Mouse (Mus musculus) embryonic facial prominence, embryonic 14.5 days (tissue): ENCODE measurements at regions not wholly inside any gene's neighbourhood (a gene's known extent, or its start where the extent isn't known, plus 50 kb on each side); places are given as distances from the start of the nearest gene placed in this dataset.

Experiments used
- ATAC-seq: fragments of 200-750 bp; cut with Nextera tagmentation; 2 replicates; pipeline ENCODE4 v1.8.0; 2017; ENCODE audit warnings: low read depth, moderate number of reproducible peaks, moderate TSS enrichment
- DNase-seq: peaks from one replicate; pipeline ENCODE4 v3.0.0-alpha.2; 2015; ENCODE audit warnings: low spot score
- H3K27ac ChIP-seq: fragments of 300-500 bp; sonication (generic); replicated peaks from 2 replicates; pipeline ENCODE4 v1.5.1; 2014; ENCODE audit warnings: low read depth, mild to moderate bottlenecking, low read length, moderate library complexity
- H3K27me3 ChIP-seq: fragments of 300-500 bp; sonication (generic); replicated peaks from 2 replicates; pipeline ENCODE4 v1.6.1; 2014; ENCODE audit warnings: low read length; ENCODE audit not compliant: control insufficient read depth, insufficient read depth
- H3K36me3 ChIP-seq: fragments of 300-500 bp; sonication (generic); 2 replicates; pipeline ENCODE4 v1.6.1; 2014; ENCODE audit warnings: low read length, mixed read lengths; ENCODE audit not compliant: control insufficient read depth, insufficient read depth
- H3K4me1 ChIP-seq: fragments of 300-500 bp; sonication (generic); 2 replicates; pipeline ENCODE4 v1.6.1; 2014; ENCODE audit warnings: antibody characterized with exemption, low read length; ENCODE audit not compliant: control insufficient read depth, insufficient read depth
- H3K4me2 ChIP-seq: fragments of 300-500 bp; sonication (generic); 2 replicates; pipeline ENCODE4 v1.6.1; 2014; ENCODE audit warnings: low read depth, mild to moderate bottlenecking, low read length, moderate library complexity, mixed read lengths
- H3K4me3 ChIP-seq: fragments of 300-500 bp; sonication (generic); 2 replicates; pipeline ENCODE4 v1.5.1; 2014; ENCODE audit warnings: low read depth, mild to moderate bottlenecking, low read length
- H3K9ac ChIP-seq: fragments of 300-500 bp; sonication (generic); 2 replicates; pipeline ENCODE4 v1.6.1; 2014; ENCODE audit warnings: low read depth, mild to moderate bottlenecking, low read length, moderate library complexity, mixed read lengths
- H3K9me3 ChIP-seq: fragments of 300-500 bp; sonication (generic); 2 replicates; pipeline ENCODE4 v1.6.1; 2016; ENCODE audit warnings: low read length; ENCODE audit not compliant: control insufficient read depth
- WGBS: fragments of 180-500 bp; shearing (Covaris S2); extraction: QIAGEN DNeasy Blood & Tissue Kit; methylation state at CpG from one replicate; pipeline ENCODE4 v1.1.7; 2014; 5-methylcytosine and 5-hydroxymethylcytosine counted together

GRCm38 (mm10) chr8:50293501-50293900, 1449.8 kb upstream of the Tenm3 start:
- DNase-seq (peak; percentile 94), ATAC-seq (peak; percentile 81)
- no peak overlapping the region for H3K4me3 ChIP-seq
- no peaks in the 10 kb centered on the region for H3K9me3 ChIP-seq
- no peak overlapping the region for H3K9ac ChIP-seq
- no peaks in the 10 kb centered on the region for H3K27me3 ChIP-seq
- H3K36me3 ChIP-seq: no peaks in the 10 kb centered on the region
- H3K27ac ChIP-seq: no peak overlapping the region
- 2% methylated on average over 4 of the region's 4 CpGs for WGBS
- H3K4me1 ChIP-seq: no peaks in the 10 kb centered on the region
- H3K4me2 ChIP-seq: no peak overlapping the region

GRCm38 (mm10) chr8:50292158-50292557, 1448.4 kb upstream of the Tenm3 start:
- 41% methylated on average over 7 of the region's 7 CpGs for WGBS
- Histone ChIP-seq H3K4me2 (0 out of 2 replicates have a peak overlapping the region, but pooled peaks have one; percentile 10), H3K4me3 (no peak overlapping the region), H3K9ac (no peak overlapping the region), H3K27me3 (no peaks in the 10 kb centered on the region), H3K36me3 (no peaks in the 10 kb centered on the region), H3K27ac (no peak overlapping the region), H3K9me3 (no peaks in the 10 kb centered on the region), H3K4me1 (no peaks in the 10 kb centered on the region)
- ATAC-seq: no peak
- DNase-seq: peak; percentile 50

- H3K9me3 ChIP-seq: no peaks in the 10 kb centered on the region; the same call in 1 of the 2 replicates
Measured at GRCm38 (mm10) chr8:50276346-50276745, 1432.6 kb upstream of the Tenm3 start.

GRCm38 (mm10) chr8:50264757-50265156, 1421.0 kb upstream of the Tenm3 start:
- H3K4me3 ChIP-seq: no peak overlapping the region
- no peak overlapping the region for H3K9ac ChIP-seq
- ATAC-seq (no peak), DNase-seq (no peak)
- 53% methylated on average over 4 of the region's 4 CpGs for WGBS
- H3K4me1 ChIP-seq: no peaks in the 10 kb centered on the region
- no peaks in the 10 kb centered on the region for H3K9me3 ChIP-seq
- H3K36me3 ChIP-seq: no peaks in the 10 kb centered on the region
- H3K27ac ChIP-seq: no peak overlapping the region
- no peaks in the 10 kb centered on the region for H3K27me3 ChIP-seq
- H3K4me2 ChIP-seq: no peak overlapping the region

More at GRCm38 (mm10) chr8:50276346-50276745, 1432.6 kb upstream of the Tenm3 start:
- no peak overlapping the region for H3K27ac ChIP-seq
- no peak overlapping the region for H3K9ac ChIP-seq
- DNase-seq (peak; percentile 11), ATAC-seq (no peak)
- H3K36me3 ChIP-seq: no peaks in the 10 kb centered on the region
- no peaks in the 10 kb centered on the region for H3K4me1 ChIP-seq
- H3K4me2 ChIP-seq: no peak overlapping the region
- H3K4me3 ChIP-seq: no peak overlapping the region
- WGBS: 65% methylated on average over 1 of the region's 1 CpGs
- no peaks in the 10 kb centered on the region for H3K27me3 ChIP-seq
